Mouse (Mus musculus) olfactory bulb, adult 2 months (tissue): Measurements from ENCODE around the gene Ogfod3. TPM values are rescaled to one million over a fixed set of nuclear protein-coding genes. Genes with fewer than 3 reads are reported as not detected.

Experiments used
- H3K27ac ChIP-seq: fragments of 200-500 bp; 2 replicates; pipeline ENCODE4 v1.5.1; 2012; ENCODE audit warnings: low read depth, low read length; ENCODE audit not compliant: insufficient read depth
- H3K4me1 ChIP-seq: fragments of 200-500 bp; 2 replicates; pipeline ENCODE4 v1.6.1; 2012; ENCODE audit warnings: low read length; ENCODE audit not compliant: control insufficient read depth, insufficient read depth
- H3K4me3 ChIP-seq: fragments of 200-500 bp; 2 replicates; pipeline ENCODE4 v1.5.1; 2012; ENCODE audit warnings: mild to moderate bottlenecking, low read depth, low read length, moderate library complexity; ENCODE audit not compliant: insufficient read depth
- CTCF ChIP-seq: fragments of 200-500 bp; IDR thresholded peaks from 2 replicates; pipeline ENCODE4 v1.5.1; 2012; ENCODE audit warnings: low read depth, mild to moderate bottlenecking, low read length, moderate library complexity; ENCODE audit not compliant: insufficient read depth
- POLR2A ChIP-seq: fragments of 200-500 bp; IDR thresholded peaks from 2 replicates; pipeline ENCODE4 v1.6.1; 2012; ENCODE audit warnings: mild to moderate bottlenecking, low read depth, low read length, moderate library complexity; ENCODE audit not compliant: insufficient read depth
- WGBS: fragments of 180-500 bp; shearing (Covaris S2); methylation state at CpG from one replicate; pipeline ENCODE4 v1.1.7; 2018; 5-methylcytosine and 5-hydroxymethylcytosine counted together
- polyA plus RNA-seq: library from polyadenylated mRNA; stranded (reverse); fragments of >200 nt; gene quantifications from 2 replicates; pipeline ENCODE4 v1.2.4, GENCODE M21; 2012; ENCODE audit warnings: low replicate concordance; ENCODE audit not compliant: missing spikeins, insufficient read depth, insufficient read length

Gene Ogfod3
- not detected in 2 replicates for polyA plus RNA-seq

- peaks cover 6% of the 10 kb centered on the region for H3K4me1 ChIP-seq
- peak within 1 kb of the TSS; percentile 76 for H3K27ac ChIP-seq
- peak within 1 kb of the TSS; percentile 80 for H3K4me3 ChIP-seq
- TF ChIP-seq POLR2A (peak; percentile 52), CTCF (no peak)
- WGBS: under 1% methylated on average over 67 of the region's 70 CpGs
Measured at GRCm38 (mm10) chr11:121204161-121205006, at the start of gene Ogfod3, which contains the start of gene Hexdc. Gene Ogfod3 (minus strand): TSS chr11:121204711. Gene Hexdc (plus strand): TSS chr11:121204433.

DNA sequence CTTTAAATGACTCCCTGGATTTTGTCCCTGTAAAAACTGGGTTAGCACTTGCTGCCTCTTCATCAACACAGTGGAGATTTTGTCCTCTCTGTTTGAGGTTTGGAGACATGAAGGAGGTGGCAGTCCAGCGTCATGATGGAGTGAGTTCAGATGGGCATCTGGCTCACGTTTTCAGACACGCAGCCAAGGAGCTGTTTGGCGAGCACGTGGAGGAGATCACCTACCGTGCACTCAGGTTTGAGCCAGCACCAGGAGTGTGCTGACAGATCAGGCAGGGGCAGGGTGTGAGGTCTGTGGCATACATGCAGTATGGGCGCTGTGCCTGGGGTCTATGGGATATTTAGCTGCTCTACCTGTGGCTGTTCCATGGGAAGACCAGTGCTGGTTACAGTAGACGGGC, 45.7 kb upstream of the Ogfod3 start:
- WGBS: 87% methylated on average over 8 of the region's 8 CpGs
- Histone ChIP-seq H3K4me1 (no peaks in the 10 kb centered on the region), H3K4me3 (no peak overlapping the region), H3K27ac (no peak overlapping the region)
- no peak for TF ChIP-seq CTCF
- no peak for TF ChIP-seq POLR2A

DNA sequence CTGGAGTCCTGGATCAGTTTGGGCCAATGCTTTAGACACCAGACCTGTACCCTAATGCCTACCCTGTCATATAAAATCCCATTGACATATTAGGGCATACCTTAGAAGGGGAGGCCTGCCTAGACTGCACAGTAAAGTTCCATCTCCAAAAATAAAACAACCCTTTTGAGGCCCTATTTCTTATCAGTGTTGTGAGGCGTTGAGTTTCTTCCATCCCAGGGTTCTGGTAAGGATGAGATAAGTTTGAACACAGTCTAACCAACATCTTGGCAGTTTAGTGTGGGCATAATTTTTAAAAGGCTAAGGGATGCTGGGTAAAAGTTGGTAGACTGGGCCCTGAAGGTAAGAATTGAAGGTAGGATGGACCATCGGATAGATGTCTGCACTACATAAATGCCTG, 35.2 kb upstream of the Ogfod3 start:
- WGBS: 99% methylated on average over 2 of the region's 2 CpGs
- H3K27ac ChIP-seq: no peak overlapping the region
- no peak overlapping the region for H3K4me3 ChIP-seq
- TF ChIP-seq POLR2A (no peak), CTCF (no peak)
- H3K4me1 ChIP-seq: peaks cover 11% of the 10 kb centered on the region

DNA sequence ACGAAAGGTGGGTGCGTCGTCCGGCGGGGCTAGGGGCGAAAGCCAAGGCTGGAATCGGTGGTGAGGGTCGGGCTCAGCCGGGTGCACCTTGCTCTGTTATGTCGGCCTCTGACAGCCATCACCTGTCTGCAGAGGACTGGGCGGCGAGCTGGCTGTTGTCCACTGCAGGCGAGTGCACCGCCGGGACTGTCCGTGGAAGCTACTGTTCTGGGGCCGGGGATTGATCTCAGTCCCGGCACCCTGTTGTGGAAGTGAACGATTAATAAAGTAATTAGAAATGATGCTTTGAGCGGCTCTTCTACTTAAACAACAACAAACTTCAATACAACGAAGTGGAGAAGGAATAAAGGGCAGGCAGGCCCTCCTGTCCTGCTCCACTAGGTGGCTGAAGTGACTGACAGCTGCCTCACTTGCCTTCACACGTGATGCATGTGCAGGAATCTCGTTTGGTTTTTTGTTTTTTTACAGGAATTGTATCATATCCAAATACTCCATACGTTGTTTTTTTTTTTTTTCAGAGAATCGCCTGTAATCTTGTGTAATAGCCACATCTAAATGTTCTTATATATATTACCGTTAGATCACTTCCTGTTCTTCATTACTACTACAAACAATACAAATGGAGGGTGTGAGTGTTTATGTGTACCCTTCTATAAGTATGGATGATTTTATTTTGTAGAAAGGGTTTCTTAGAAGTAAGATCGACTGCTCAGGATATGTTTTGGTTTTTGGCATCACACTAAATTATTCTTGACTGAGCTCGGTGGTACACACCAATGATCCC, 33.0 kb upstream of the Ogfod3 start:
- WGBS: under 1% methylated on average over 28 of the region's 28 CpGs
- TF ChIP-seq POLR2A: no peak
- TF ChIP-seq CTCF: no peak

DNA sequence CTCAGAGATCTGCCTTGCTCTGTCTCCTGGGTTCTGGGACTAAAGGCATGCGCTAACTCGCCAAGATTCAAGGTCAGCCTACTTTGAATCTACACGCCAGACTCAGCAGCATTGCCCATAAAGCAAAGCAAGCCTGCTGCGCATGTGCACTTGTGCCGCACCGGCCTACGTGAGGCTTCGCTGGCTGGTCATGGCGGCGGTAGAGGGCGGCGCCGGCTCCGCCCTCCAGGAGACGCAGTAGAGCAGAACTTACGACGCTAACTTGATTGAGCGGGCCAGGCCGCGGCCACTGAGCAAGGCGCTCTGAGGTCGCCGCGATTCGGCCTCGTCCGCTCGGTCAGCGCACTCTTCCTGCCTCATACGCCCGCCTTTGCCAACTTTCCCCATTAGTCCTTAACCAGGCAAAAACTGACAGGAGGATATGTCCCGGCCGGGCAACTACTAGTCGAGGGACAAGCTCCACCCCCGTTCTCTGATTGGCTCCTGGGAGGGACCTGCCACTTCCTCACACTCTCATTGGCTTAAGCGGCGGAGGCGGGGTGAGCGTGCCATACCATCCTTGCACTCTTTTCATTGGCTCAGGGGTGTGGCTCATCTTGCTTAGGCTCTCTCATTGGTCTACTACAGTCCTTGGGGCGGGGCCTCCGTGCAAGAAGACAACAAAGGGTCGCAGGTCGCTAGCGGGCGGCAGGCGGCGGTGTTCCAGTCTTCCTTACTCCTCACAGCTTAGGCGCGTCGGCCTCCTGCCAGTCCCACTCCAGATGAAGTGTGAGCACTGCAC, 32.2 kb upstream of the Ogfod3 start, which contains the start of gene Narf:
TSS of gene Narf (plus strand) at position 690 of the 781 bp plus-strand sequence.
- under 1% methylated on average over 50 of the region's 50 CpGs for WGBS
- H3K4me3 ChIP-seq: peak within 1 kb of the TSS; percentile 59

More for the DNA sequence above, 33.0 kb upstream of the Ogfod3 start:
- H3K27ac ChIP-seq: peak overlapping the region; percentile 43
- H3K4me3 ChIP-seq: peak overlapping the region; percentile 59
- peaks cover 11% of the 10 kb centered on the region for H3K4me1 ChIP-seq

DNA sequence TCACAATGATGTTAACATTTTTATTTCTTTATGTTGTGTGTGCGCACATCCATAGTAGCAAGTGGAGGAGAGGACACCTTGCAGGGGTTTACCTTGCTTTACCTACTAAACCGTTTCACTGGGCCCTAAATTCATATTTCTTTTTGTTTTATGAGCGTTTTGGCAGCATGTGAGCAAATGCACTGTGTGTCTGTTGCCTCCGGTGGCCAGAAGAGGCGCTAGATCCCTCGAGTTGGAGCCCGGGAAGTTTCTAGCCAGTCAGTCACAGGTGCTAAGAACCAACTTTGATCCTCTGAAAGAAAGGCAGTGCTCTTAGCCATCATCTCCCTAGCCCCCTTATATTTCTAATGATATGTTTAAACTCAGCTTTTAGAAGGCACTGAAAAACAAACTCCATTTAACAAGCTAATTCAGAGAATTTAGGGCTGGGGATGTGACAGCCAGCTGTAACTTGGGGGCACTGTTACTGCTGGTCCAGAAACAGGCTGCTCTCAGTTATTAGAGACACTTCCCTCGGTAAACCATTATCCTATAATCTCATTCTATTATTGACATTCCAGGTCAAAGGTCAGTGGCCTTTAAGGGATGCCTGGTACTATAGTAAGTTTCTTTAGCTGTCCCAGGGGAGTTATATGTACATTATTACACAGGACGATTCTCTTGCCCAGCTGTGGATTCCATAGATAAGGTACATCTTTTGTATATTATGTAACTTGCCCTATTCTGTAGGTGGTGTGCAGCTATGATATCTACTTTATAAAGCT, 31.1 kb upstream of the Ogfod3 start:
- no peak for TF ChIP-seq CTCF
- no peak for TF ChIP-seq POLR2A
- WGBS: 32% methylated on average over 9 of the region's 9 CpGs
- Histone ChIP-seq H3K4me3 (no peak overlapping the region), H3K27ac (no peak overlapping the region), H3K4me1 (peaks cover 2% of the 10 kb centered on the region)

More for the DNA sequence above, 32.2 kb upstream of the Ogfod3 start, which contains the start of gene Narf:
- peak within 1 kb of the TSS; percentile 89 for H3K27ac ChIP-seq
- peaks cover 6% of the 10 kb centered on the region for H3K4me1 ChIP-seq
- TF ChIP-seq POLR2A: peak; percentile 89
- TF ChIP-seq CTCF: peak; percentile 62; the same call in 1 of the 2 replicates

DNA sequence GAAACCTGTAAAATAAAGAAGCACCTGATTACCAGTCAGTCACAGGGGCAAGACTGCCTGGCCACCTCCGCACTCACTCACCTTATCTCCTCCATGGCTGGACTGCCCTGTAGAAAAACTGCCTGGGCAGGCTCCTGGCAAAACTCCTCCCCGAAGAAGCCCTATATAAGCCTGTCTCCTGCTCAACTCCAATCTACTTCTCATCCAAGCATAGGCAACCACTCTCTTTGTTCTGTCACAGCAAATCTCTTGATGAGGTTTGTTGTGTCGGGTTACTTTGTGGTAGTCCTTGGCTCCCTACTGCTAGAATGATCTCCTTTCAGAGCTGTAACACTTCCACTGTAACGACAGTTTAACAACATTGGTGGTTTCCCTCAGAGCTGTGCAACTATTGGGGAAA, 28.2 kb upstream of the Ogfod3 start:
- WGBS: 43% methylated on average over 4 of the region's 4 CpGs
- no peak overlapping the region for H3K4me3 ChIP-seq

GRCm38 (mm10) chr11:121231628-121232291, 27.2 kb upstream of the Ogfod3 start:
- H3K27ac ChIP-seq: 0 out of 2 replicates have a peak overlapping the region, but pooled peaks have one; percentile 21
- peaks cover 10% of the 10 kb centered on the region for H3K4me1 ChIP-seq
- WGBS: 47% methylated on average over 4 of the region's 4 CpGs
- no peak overlapping the region for H3K4me3 ChIP-seq
- no peak for TF ChIP-seq CTCF
- TF ChIP-seq POLR2A: no peak

More for the DNA sequence above, 28.2 kb upstream of the Ogfod3 start:
- Histone ChIP-seq H3K4me1 (peaks cover 9% of the 10 kb centered on the region), H3K27ac (no peak overlapping the region)
- TF ChIP-seq CTCF (no peak), POLR2A (no peak)
